Mouse (Mus musculus) gastrocnemius, postnatal 36 days (tissue): ENCODE data around the gene Ints6l. TPM values are rescaled to one million over a fixed set of nuclear protein-coding genes. Genes with fewer than 3 reads are reported as not detected.

Experiments
- DNase-seq, 2 experiments: peaks; one replicate each; pipeline ENCODE4 v3.0.0; 2022
- intact Hi-C: fragments of 180-260 bp; cut with DNase I; formaldehyde crosslinking; loops from one replicate; pipeline ENCODE4 v1.15.1; 2025
- long read RNA-seq, 2 experiments: library from polyadenylated mRNA; stranded (forward); transcript quantifications; one replicate each; pipeline ENCODE4 v2.0.0; 2021
- total RNA-seq, 2 experiments: library from RNA; stranded (reverse); gene quantifications; 2 replicates each; pipeline ENCODE4 v1.2.3; 2021

Ints6l gene
- 1 to 10 TPM; 5.0 to 6.1 TPM for total RNA-seq
- long read RNA-seq, experiment 1, partial matches to known transcripts, result 0 of 1 reads
- long read RNA-seq, experiment 1, other reads (novel, unspliced or antisense), result 1 of 1 reads
- long read RNA-seq, experiment 2, partial matches to known transcripts, result 0 of 6 reads
- long read RNA-seq, experiment 2, other reads (novel, unspliced or antisense), result 2 of 6 reads

GRCm38 (mm10) chrX:56454671-56455371 lies at the start of gene Ints6l:
Gene Ints6l (plus strand): TSS chrX:56454857.
- intact Hi-C loops, result no loop called here

GRCm38 (mm10) chrX:56405482-56405881 lies 49.2 kb upstream of the Ints6l start:
- intact Hi-C loops, result no loop called here

More at GRCm38 (mm10) chrX:56454671-56455371, at the start of gene Ints6l:
- peak; percentile 56 to 58 for DNase-seq

GRCm38 (mm10) chrX:56406128-56406527 lies 48.5 kb upstream of the Ints6l start:
- DNase-seq, result no peak
- intact Hi-C loops, result no loop called here

More at GRCm38 (mm10) chrX:56405482-56405881, 49.2 kb upstream of the Ints6l start:
- DNase-seq, result no peak

GRCm38 (mm10) chrX:56416277-56416676 lies 38.4 kb upstream of the Ints6l start:
- intact Hi-C loops, result no loop called here
- no peak for DNase-seq

GRCm38 (mm10) chrX:56417541-56417940 lies 37.1 kb upstream of the Ints6l start:
- intact Hi-C loops, result no loop called here
- DNase-seq, result no peak

GRCm38 (mm10) chrX:56430601-56431000 lies 24.1 kb upstream of the Ints6l start:
- no peak for DNase-seq
- intact Hi-C loops, result no loop called here

GRCm38 (mm10) chrX:56435758-56436283 lies 18.8 kb upstream of the Ints6l start:
- intact Hi-C loops, result no loop called here
- DNase-seq, result no peak

GRCm38 (mm10) chrX:56446487-56447428 lies 7.9 kb upstream of the Ints6l start:
- DNase-seq, result no peak
- intact Hi-C loops, result no loop called here

- intact Hi-C loops, result no loop called here
- no peak for DNase-seq
Measured at GRCm38 (mm10) chrX:56447524-56448015, 7.1 kb upstream of the Ints6l start, which contains the start of gene Gm2174. Gene Gm2174 (plus strand): TSS chrX:56447965.

- intact Hi-C loops, result no loop called here
- DNase-seq, result peak; percentile 67 to 85
Measured at GRCm38 (mm10) chrX:56455372-56456246, 952 bp downstream of the Ints6l start.

GRCm38 (mm10) chrX:56456379-56456778 lies 1.7 kb downstream of the Ints6l start:
- intact Hi-C loops, result no loop called here
- DNase-seq, result no peak

- intact Hi-C loops, result no loop called here
- no peak for DNase-seq
Measured at GRCm38 (mm10) chrX:56462020-56462933, 7.6 kb downstream of the Ints6l start.

GRCm38 (mm10) chrX:56464906-56465305 lies 10.2 kb downstream of the Ints6l start:
- DNase-seq, result no peak
- intact Hi-C loops, result no loop called here

GRCm38 (mm10) chrX:56467688-56468087 lies 13.0 kb downstream of the Ints6l start:
- intact Hi-C loops, result no loop called here
- DNase-seq, result no peak

GRCm38 (mm10) chrX:56468422-56468821 lies 13.8 kb downstream of the Ints6l start:
- intact Hi-C loops, result no loop called here
- no peak for DNase-seq

- no peak for DNase-seq
- intact Hi-C loops, result no loop called here
Measured at GRCm38 (mm10) chrX:56474035-56474434, 19.4 kb downstream of the Ints6l start.

GRCm38 (mm10) chrX:56477553-56477952 lies 22.9 kb downstream of the Ints6l start:
- intact Hi-C loops, result no loop called here
- no peak for DNase-seq

GRCm38 (mm10) chrX:56481906-56482305 lies 27.2 kb downstream of the Ints6l start:
- intact Hi-C loops, result no loop called here
- DNase-seq, result no peak

GRCm38 (mm10) chrX:56489758-56490157 lies 35.1 kb downstream of the Ints6l start:
- DNase-seq, result peak; percentile 14 to 68
- intact Hi-C loops, result no loop called here
